ENCODE assay signal across 8 mouse cellular contexts in genomic region chr9:108264191-108264921, GRCm38 (mm10). TPM values are rescaled to one million over a fixed set of nuclear protein-coding genes. Genes with fewer than 3 reads are reported as not detected.
DNase-seq lines count a peak whose midpoint lies in the region; ATAC-seq and TF ChIP-seq lines count a peak whose summit lies in the region.

No protein-coding gene starts in this region.

- TF ChIP-seq CTCF in midbrain, postnatal 0 days (IDR thresholded peaks at IDR 0.05) = no peak

- DNase-seq in embryo, embryonic 10 days (ENCODE audit: low spot score) = peak; percentile 44
- no peak for DNase-seq in embryo, embryonic 9.5 days (ENCODE audit: extremely low spot score)
- DNase-seq in adrenal gland, postnatal 14 days = peak; percentile 59
- peak; percentile 3 for DNase-seq in midbrain, postnatal 0 days (ENCODE audit: low spot score)

- peaks cover 24% of the 10 kb centered on the region for H3K4me1 ChIP-seq in forebrain, embryonic 16.5 days (replicated peaks; ENCODE audit: control insufficient read depth, insufficient read depth, low read length)
- H3K4me1 ChIP-seq in hindbrain, embryonic 15.5 days (replicated peaks) = peaks cover 27% of the 10 kb centered on the region
- H3K4me1 ChIP-seq in liver, embryonic 12.5 days = peaks cover 37% of the 10 kb centered on the region
- H3K4me1 ChIP-seq in midbrain, postnatal 0 days (ENCODE audit: insufficient read depth, low read length) = peaks cover 11% of the 10 kb centered on the region

- H3K27ac ChIP-seq in forebrain, embryonic 16.5 days (ENCODE audit: low read length) = peak overlapping the region; percentile 76
- H3K27ac ChIP-seq in hindbrain, embryonic 15.5 days (replicated peaks) = peak overlapping the region; percentile 93
- peak overlapping the region; percentile 93 for H3K27ac ChIP-seq in liver, embryonic 12.5 days
- H3K27ac ChIP-seq in midbrain, postnatal 0 days (ENCODE audit: low read depth, low read length) = peak overlapping the region; percentile 88

- WGBS in forebrain, embryonic 16.5 days = 14% methylated on average over 10 of the region's 10 CpGs
- 16% methylated on average over 10 of the region's 10 CpGs for WGBS in hindbrain, embryonic 15.5 days
- WGBS in liver, embryonic 12.5 days (ENCODE audit: insufficient replicate concordance) = 20% methylated on average over 10 of the region's 10 CpGs
- 17% methylated on average over 10 of the region's 10 CpGs for WGBS in midbrain, postnatal 0 days

- peak overlapping the region; percentile 52 for H3K9ac ChIP-seq in forebrain, embryonic 16.5 days (replicated peaks; ENCODE audit: low read depth, low read length)
- peak overlapping the region; percentile 41 for H3K9ac ChIP-seq in hindbrain, embryonic 15.5 days
- H3K9ac ChIP-seq in liver, embryonic 12.5 days = peak overlapping the region; percentile 89
- peak overlapping the region; percentile 33; the same call in 1 of the 2 replicates for H3K9ac ChIP-seq in midbrain, postnatal 0 days (replicated peaks; ENCODE audit: low read length, poor library complexity, severe bottlenecking)

- no peaks in the 10 kb centered on the region for H3K27me3 ChIP-seq in forebrain, embryonic 16.5 days (replicated peaks; ENCODE audit: control insufficient read depth, insufficient read depth, low read length)
- no peaks in the 10 kb centered on the region for H3K27me3 ChIP-seq in hindbrain, embryonic 15.5 days
- no peaks in the 10 kb centered on the region for H3K27me3 ChIP-seq in liver, embryonic 12.5 days (replicated peaks)
- no peaks in the 10 kb centered on the region for H3K27me3 ChIP-seq in midbrain, postnatal 0 days (ENCODE audit: insufficient read depth, low read length)

- ATAC-seq in forebrain, embryonic 16.5 days = no peak
- 0 out of 2 replicates have a peak, but pooled peaks have one; percentile 0 for ATAC-seq in hindbrain, embryonic 15.5 days (ENCODE audit: low FRiP score, low read depth)
- peak; percentile 16 for ATAC-seq in liver, embryonic 12.5 days
- ATAC-seq in midbrain, postnatal 0 days (ENCODE audit: low FRiP score) = no peak
- ATAC-seq in erythroid progenitor cell, adult 5-6 weeks (replicated peaks; ENCODE audit: low FRiP score, poor library complexity, severe bottlenecking) = no peak

- peak overlapping the region; percentile 85 for H3K4me2 ChIP-seq in forebrain, embryonic 16.5 days (ENCODE audit: low read length)
- H3K4me2 ChIP-seq in hindbrain, embryonic 15.5 days = peak overlapping the region; percentile 70
- peak overlapping the region; percentile 97 for H3K4me2 ChIP-seq in liver, embryonic 12.5 days
- H3K4me2 ChIP-seq in midbrain, postnatal 0 days (ENCODE audit: low read depth, low read length, poor library complexity, severe bottlenecking) = peak overlapping the region; percentile 76

- H3K36me3 ChIP-seq in forebrain, embryonic 16.5 days (ENCODE audit: control insufficient read depth, insufficient read depth) = no peaks in the 10 kb centered on the region
- no peaks in the 10 kb centered on the region for H3K36me3 ChIP-seq in hindbrain, embryonic 15.5 days
- H3K36me3 ChIP-seq in liver, embryonic 12.5 days = no peaks in the 10 kb centered on the region
- H3K36me3 ChIP-seq in midbrain, postnatal 0 days (ENCODE audit: insufficient read depth, low read length) = no peaks in the 10 kb centered on the region

- H3K9me3 ChIP-seq in forebrain, embryonic 16.5 days (ENCODE audit: control insufficient read depth, low read length) = no peaks in the 10 kb centered on the region
- no peaks in the 10 kb centered on the region for H3K9me3 ChIP-seq in hindbrain, embryonic 15.5 days
- H3K9me3 ChIP-seq in liver, embryonic 12.5 days (replicated peaks) = no peaks in the 10 kb centered on the region
- no peaks in the 10 kb centered on the region for H3K9me3 ChIP-seq in midbrain, postnatal 0 days (ENCODE audit: low read length)

- peak overlapping the region; percentile 95 for H3K4me3 ChIP-seq in forebrain, embryonic 16.5 days (replicated peaks; ENCODE audit: low read length)
- peak overlapping the region; percentile 80 for H3K4me3 ChIP-seq in hindbrain, embryonic 15.5 days
- peak overlapping the region; percentile 88 for H3K4me3 ChIP-seq in liver, embryonic 12.5 days
- peak overlapping the region; percentile 88 for H3K4me3 ChIP-seq in midbrain, postnatal 0 days (ENCODE audit: low read depth, low read length)

RNA-seq across cellular contexts. Expression of gene Dag1, which starts 0.6 kb away (rescaled TPM):
- 156 and 176 TPM in 2 replicates for total RNA-seq in adrenal gland, postnatal 14 days (2021)
- polyA plus RNA-seq in forebrain, embryonic 16.5 days (2015; fragmentation: Nextera tagmentation; extraction: Ambion mirVana) = 56.3 and 57.9 TPM in 2 replicates
- 73.8 and 86.0 TPM in 2 replicates for polyA plus RNA-seq in hindbrain, embryonic 15.5 days (2015; fragmentation: Nextera tagmentation; extraction: Ambion mirVana)
- 20.7 and 22.1 TPM in 2 replicates for polyA plus RNA-seq in liver, embryonic 12.5 days (2016; fragmentation: Nextera tagmentation; extraction: Ambion mirVana)
- 126 and 141 TPM in 2 replicates for total RNA-seq in midbrain, postnatal 0 days (2014; rRNA removed)
- polyA plus RNA-seq in midbrain, postnatal 0 days (2015; fragmentation: Nextera tagmentation; extraction: Ambion mirVana) = 78.7 and 79.7 TPM in 2 replicates
- total RNA-seq in erythroid progenitor cell, adult 5-6 weeks (2015; ENCODE audit: low replicate concordance) = 11.2 and 14.3 TPM in 2 replicates
- 5.4 and 6.3 TPM in 2 replicates for total RNA-seq in erythroid progenitor cell, adult 5-6 weeks (2017; ENCODE audit: low replicate concordance)

RNA-seq across cellular contexts. Expression of gene Nicn1, which starts 25.9 kb away (rescaled TPM):
- total RNA-seq in adrenal gland, postnatal 14 days (2021) = 16.9 and 21.2 TPM in 2 replicates
- 139 and 158 TPM in 2 replicates for polyA plus RNA-seq in forebrain, embryonic 16.5 days (2015; fragmentation: Nextera tagmentation; extraction: Ambion mirVana)
- 130 and 134 TPM in 2 replicates for polyA plus RNA-seq in hindbrain, embryonic 15.5 days (2015; fragmentation: Nextera tagmentation; extraction: Ambion mirVana)
- polyA plus RNA-seq in liver, embryonic 12.5 days (2016; fragmentation: Nextera tagmentation; extraction: Ambion mirVana) = 5.8 and 7.9 TPM in 2 replicates
- 80.7 and 107 TPM in 2 replicates for total RNA-seq in midbrain, postnatal 0 days (2014; rRNA removed)
- polyA plus RNA-seq in midbrain, postnatal 0 days (2015; fragmentation: Nextera tagmentation; extraction: Ambion mirVana) = 122 and 142 TPM in 2 replicates
- total RNA-seq in erythroid progenitor cell, adult 5-6 weeks (2015; ENCODE audit: low replicate concordance) = not detected in 2 replicates
- total RNA-seq in erythroid progenitor cell, adult 5-6 weeks (2017; ENCODE audit: low replicate concordance) = 0.64 and 0.91 TPM in 2 replicates

RNA-seq across cellular contexts. Expression of gene Amt, which starts 32.3 kb away (rescaled TPM):
- total RNA-seq in adrenal gland, postnatal 14 days (2021) = 6.8 and 13.2 TPM in 2 replicates
- polyA plus RNA-seq in forebrain, embryonic 16.5 days (2015; fragmentation: Nextera tagmentation; extraction: Ambion mirVana) = 22.3 and 23.8 TPM in 2 replicates
- 27.0 and 28.3 TPM in 2 replicates for polyA plus RNA-seq in hindbrain, embryonic 15.5 days (2015; fragmentation: Nextera tagmentation; extraction: Ambion mirVana)
- 10.9 and 12.9 TPM in 2 replicates for polyA plus RNA-seq in liver, embryonic 12.5 days (2016; fragmentation: Nextera tagmentation; extraction: Ambion mirVana)
- total RNA-seq in midbrain, postnatal 0 days (2014; rRNA removed) = 27.7 and 30.2 TPM in 2 replicates
- polyA plus RNA-seq in midbrain, postnatal 0 days (2015; fragmentation: Nextera tagmentation; extraction: Ambion mirVana) = 28.1 and 30.9 TPM in 2 replicates
- not detected in 2 replicates for total RNA-seq in erythroid progenitor cell, adult 5-6 weeks (2015; ENCODE audit: low replicate concordance)
- total RNA-seq in erythroid progenitor cell, adult 5-6 weeks (2017; ENCODE audit: low replicate concordance) = not detected in 2 replicates

RNA-seq across cellular contexts. Expression of gene Rhoa, which starts 41.6 kb away (rescaled TPM):
- total RNA-seq in adrenal gland, postnatal 14 days (2021) = 359 and 362 TPM in 2 replicates
- 282 and 351 TPM in 2 replicates for polyA plus RNA-seq in forebrain, embryonic 16.5 days (2015; fragmentation: Nextera tagmentation; extraction: Ambion mirVana)
- polyA plus RNA-seq in hindbrain, embryonic 15.5 days (2015; fragmentation: Nextera tagmentation; extraction: Ambion mirVana) = 275 and 287 TPM in 2 replicates
- polyA plus RNA-seq in liver, embryonic 12.5 days (2016; fragmentation: Nextera tagmentation; extraction: Ambion mirVana) = 249 and 259 TPM in 2 replicates
- 120 and 124 TPM in 2 replicates for total RNA-seq in midbrain, postnatal 0 days (2014; rRNA removed)
- 242 and 252 TPM in 2 replicates for polyA plus RNA-seq in midbrain, postnatal 0 days (2015; fragmentation: Nextera tagmentation; extraction: Ambion mirVana)
- 157 and 175 TPM in 2 replicates for total RNA-seq in erythroid progenitor cell, adult 5-6 weeks (2015; ENCODE audit: low replicate concordance)
- 253 and 313 TPM in 2 replicates for total RNA-seq in erythroid progenitor cell, adult 5-6 weeks (2017; ENCODE audit: low replicate concordance)

RNA-seq across cellular contexts. Expression of gene Tcta, which starts 41.6 kb away (rescaled TPM):
- total RNA-seq in adrenal gland, postnatal 14 days (2021) = 30.4 and 34.1 TPM in 2 replicates
- 34.3 and 37.6 TPM in 2 replicates for polyA plus RNA-seq in forebrain, embryonic 16.5 days (2015; fragmentation: Nextera tagmentation; extraction: Ambion mirVana)
- polyA plus RNA-seq in hindbrain, embryonic 15.5 days (2015; fragmentation: Nextera tagmentation; extraction: Ambion mirVana) = 52.7 and 53.0 TPM in 2 replicates
- polyA plus RNA-seq in liver, embryonic 12.5 days (2016; fragmentation: Nextera tagmentation; extraction: Ambion mirVana) = 13.4 TPM in 2 replicates
- 59.8 and 61.2 TPM in 2 replicates for total RNA-seq in midbrain, postnatal 0 days (2014; rRNA removed)
- polyA plus RNA-seq in midbrain, postnatal 0 days (2015; fragmentation: Nextera tagmentation; extraction: Ambion mirVana) = 76.3 and 79.8 TPM in 2 replicates
- total RNA-seq in erythroid progenitor cell, adult 5-6 weeks (2015; ENCODE audit: low replicate concordance) = 5.9 and 11.5 TPM in 2 replicates
- 2.3 and 2.4 TPM in 2 replicates for total RNA-seq in erythroid progenitor cell, adult 5-6 weeks (2017; ENCODE audit: low replicate concordance)

Comparison
In these comparisons a context has a peak if more than half of its experiments do, and no peak if none do; other contexts are left out.
1. ATAC-seq: peak in hindbrain, embryonic 15.5 days (single experiment) and liver, embryonic 12.5 days (single experiment); none in forebrain, embryonic 16.5 days (single experiment), midbrain, postnatal 0 days (single experiment) and erythroid progenitor cell, adult 5-6 weeks (single experiment).
2. H3K9ac ChIP-seq: peak in every context shown above with its lines; median percentile 89 in liver, embryonic 12.5 days; 52 in forebrain, embryonic 16.5 days; 41 in hindbrain, embryonic 15.5 days; 33 in midbrain, postnatal 0 days.
3. RNA of gene Nicn1, which starts 25.9 kb away (polyA plus RNA-seq): 139 to 158 TPM in forebrain, embryonic 16.5 days, 122 to 142 TPM in midbrain, postnatal 0 days and 130 to 134 TPM in hindbrain, embryonic 15.5 days; 5.8 to 7.9 TPM in liver, embryonic 12.5 days; every median in the first group is over 10 times any median in the second.
4. Peak in every context shown above with its lines, with median percentiles within 50 percentile points of each other: H3K27ac ChIP-seq, H3K4me2 ChIP-seq and H3K4me3 ChIP-seq.